Mouse (Mus musculus) kidney, postnatal 0 days (tissue): ENCODE data around the gene Gm10718. TPM values are rescaled to one million over a fixed set of nuclear protein-coding genes. Genes with fewer than 3 reads are reported as not detected.
"Not testable (repeated sequence)": the region's sequence is repeated elsewhere in the genome, so short reads cannot be mapped to it uniquely, and the experiment has no call there.

Experiments used
- ATAC-seq: fragments of 200-750 bp; cut with Nextera tagmentation; replicated peaks from 2 replicates; pipeline ENCODE4 v1.8.0; 2017; ENCODE audit warnings: low read depth, moderate number of reproducible peaks, moderate TSS enrichment, moderate library complexity; ENCODE audit not compliant: low FRiP score
- DNase-seq: peaks from one replicate; pipeline ENCODE4 v3.0.0-alpha.2; 2016; ENCODE audit warnings: low spot score
- H3K27ac ChIP-seq: fragments of 300-500 bp; sonication (generic); 2 replicates; pipeline ENCODE4 v1.5.1; 2014; ENCODE audit warnings: mild to moderate bottlenecking
- H3K27me3 ChIP-seq: fragments of 300-500 bp; sonication (generic); 2 replicates; pipeline ENCODE4 v1.6.1; 2014; ENCODE audit warnings: low read length, mixed read lengths; ENCODE audit not compliant: insufficient read depth
- H3K36me3 ChIP-seq: fragments of 300-500 bp; sonication (generic); 2 replicates; pipeline ENCODE4 v1.6.1; 2014; ENCODE audit warnings: low read length, mixed read lengths; ENCODE audit not compliant: insufficient read depth
- H3K4me1 ChIP-seq: fragments of 300-500 bp; sonication (generic); replicated peaks from 2 replicates; pipeline ENCODE4 v1.6.1; 2014; ENCODE audit warnings: antibody characterized with exemption, low read length, mixed read lengths; ENCODE audit not compliant: insufficient read depth
- H3K4me2 ChIP-seq: fragments of 300-500 bp; sonication (generic); 2 replicates; pipeline ENCODE4 v1.6.1; 2014; ENCODE audit warnings: mild to moderate bottlenecking, low read length, moderate library complexity, mixed read lengths
- H3K4me3 ChIP-seq: fragments of 300-500 bp; sonication (generic); replicated peaks from 2 replicates; pipeline ENCODE4 v1.5.1; 2014; ENCODE audit warnings: low read depth, low read length
- H3K9ac ChIP-seq: fragments of 300-500 bp; sonication (generic); 2 replicates; pipeline ENCODE4 v1.6.1; 2014; ENCODE audit warnings: low read depth, low read length
- H3K9me3 ChIP-seq: fragments of 300-500 bp; sonication (generic); replicated peaks from 2 replicates; pipeline ENCODE4 v1.6.1; 2016; ENCODE audit warnings: low read length, inconsistent platforms, mixed read lengths
- WGBS: fragments of 180-500 bp; shearing (Covaris S2); extraction: QIAGEN DNeasy Blood & Tissue Kit; methylation state at CpG from one replicate; pipeline ENCODE4 v1.1.7; 2014; 5-methylcytosine and 5-hydroxymethylcytosine counted together
- microRNA-seq: library from miRNA; unstranded; fragments of <30 nt; microRNA quantifications from one replicate; pipeline ENCODE4, GENCODE M21; 2016
- polyA plus RNA-seq: library from polyadenylated mRNA; unstranded; fragments of >200 nt; fragmentation: Nextera tagmentation; extraction: Ambion mirVana; gene quantifications from 2 replicates; pipeline ENCODE4 v1.2.1, GENCODE M21; 2015

Gene Gm10718
- polyA plus RNA-seq, 1 experiment from 2014 or later, result 0.30 TPM

DNA sequence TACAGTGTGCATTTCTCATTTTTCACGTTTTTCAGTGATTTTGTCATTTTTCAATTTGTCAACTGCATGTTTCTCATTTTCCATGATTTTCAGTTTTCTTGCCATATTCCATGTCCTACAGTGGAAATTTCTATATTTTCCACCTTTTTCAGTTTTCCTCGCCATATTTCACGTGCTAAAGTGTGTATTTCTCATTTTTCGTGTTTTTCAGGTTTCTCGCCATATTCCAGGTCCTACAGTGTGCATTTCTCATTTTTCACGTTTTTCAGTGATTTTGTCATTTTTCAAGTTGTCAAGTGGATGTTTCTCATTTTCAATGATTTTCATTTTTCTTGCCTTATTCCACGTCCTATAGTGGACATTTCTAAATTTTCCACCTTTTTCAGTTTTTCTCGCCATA lies 13.2 kb downstream of the Gm10718 start, which contains the start of gene Gm10715:
TSS of gene Gm10715 (plus strand) at position 301 of the 400 bp plus-strand sequence.
- H3K27ac ChIP-seq, DNase-seq, H3K9me3 ChIP-seq, H3K9ac ChIP-seq, H3K27me3 ChIP-seq, H3K36me3 ChIP-seq, H3K4me2 ChIP-seq, H3K4me1 ChIP-seq, ATAC-seq, H3K4me3 ChIP-seq: not testable (repeated sequence)
- 74% methylated on average over 6 of the region's 8 CpGs for WGBS

DNA sequence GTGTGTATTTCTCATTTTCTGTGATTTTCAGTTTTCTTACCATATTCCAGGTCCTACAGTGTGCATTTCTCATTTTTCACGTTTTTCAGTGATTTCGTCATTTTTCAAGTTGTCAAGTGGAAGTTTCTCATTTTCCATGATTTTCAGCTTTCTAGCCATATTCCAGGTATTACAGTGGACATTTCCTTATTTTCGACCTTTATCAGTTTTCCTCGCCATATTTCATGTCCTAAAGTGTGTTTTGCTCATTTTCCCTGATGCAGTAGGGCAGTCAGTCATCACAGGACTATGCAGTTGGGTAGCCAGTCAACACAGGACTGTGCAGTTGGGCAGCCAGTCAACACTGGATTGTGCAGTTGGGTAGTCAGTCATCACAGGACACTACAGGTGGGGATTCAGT lies 14.8 kb downstream of the Gm10718 start:
- not testable (repeated sequence) for DNase-seq, H3K36me3 ChIP-seq, H3K9ac ChIP-seq, H3K9me3 ChIP-seq, H3K27ac ChIP-seq, H3K4me1 ChIP-seq, H3K4me3 ChIP-seq, H3K27me3 ChIP-seq, ATAC-seq, H3K4me2 ChIP-seq
- WGBS, result 70% methylated on average over 4 of the region's 4 CpGs

Small RNA genes lying within 50 kb of the gene (microRNA-seq; reads per million reads assigned to microRNA genes)
- gene Mir101c, result not detected

Other genes with a start within 250 kb of the Gm10718 start
- gene Gm10722, start 22.6 kb upstream of the Gm10718 start, polyA plus RNA-seq, result not detected in 2 replicates
- not detected in 2 replicates for gene Gm11168, start 20.2 kb upstream of the Gm10718 start, polyA plus RNA-seq
- not detected in 2 replicates for gene Gm10721, start 10.4 kb upstream of the Gm10718 start, polyA plus RNA-seq
- not detected in 2 replicates for gene Gm10720, start 7.9 kb upstream of the Gm10718 start, polyA plus RNA-seq
- 0.24 TPM in 1 of 2 replicates, not detected in the other for gene Gm10719, start 6.1 kb upstream of the Gm10718 start, polyA plus RNA-seq
- gene Gm10717, start 1.9 kb downstream of the Gm10718 start, polyA plus RNA-seq, result 0.29 TPM in 1 of 2 replicates, not detected in the other
- not detected in 2 replicates for gene Gm17535, start 11.1 kb downstream of the Gm10718 start, polyA plus RNA-seq
- not detected in 2 replicates for gene Gm10715, start 13.3 kb downstream of the Gm10718 start, polyA plus RNA-seq